Mouse (Mus musculus) kidney, adult 2 months (tissue): ENCODE data around the gene Gad1. TPM values are rescaled to one million over a fixed set of nuclear protein-coding genes. Genes with fewer than 3 reads are reported as not detected.

Source experiments
- DNase-seq: peaks from one replicate; pipeline ENCODE4 v3.0.0; 2021
- H3K27ac ChIP-seq: fragments of 200-500 bp; 2 replicates; pipeline ENCODE4 v1.5.1; 2012; ENCODE audit warnings: low read depth, low read length, control low read depth, inconsistent platforms; ENCODE audit not compliant: insufficient read depth
- H3K27me3 ChIP-seq: fragments of 200-500 bp; replicated peaks from 2 replicates; pipeline ENCODE4 v1.6.1; 2012; ENCODE audit warnings: mild to moderate bottlenecking, moderate library complexity, low read length, inconsistent platforms; ENCODE audit not compliant: control insufficient read depth, insufficient read depth
- H3K36me3 ChIP-seq: fragments of 200-500 bp; 2 replicates; pipeline ENCODE4 v1.6.1; 2012; ENCODE audit warnings: mild to moderate bottlenecking, moderate library complexity, low read length, inconsistent platforms; ENCODE audit not compliant: control insufficient read depth, insufficient read depth
- H3K4me1 ChIP-seq: fragments of 200-500 bp; 2 replicates; pipeline ENCODE4 v1.6.1; 2011; ENCODE audit warnings: low read length; ENCODE audit not compliant: control insufficient read depth, insufficient read depth
- H3K4me3 ChIP-seq: fragments of 200-500 bp; 2 replicates; pipeline ENCODE4 v1.5.1; 2011; ENCODE audit warnings: mild to moderate bottlenecking, low read depth, low read length, control low read depth; ENCODE audit not compliant: insufficient read depth
- CTCF ChIP-seq: fragments of 200-500 bp; conservative IDR thresholded peaks from 2 replicates; pipeline ENCODE4 v1.5.1; 2011; ENCODE audit warnings: low read depth, mild to moderate bottlenecking, control low read depth, low read length, moderate library complexity, mixed read lengths; ENCODE audit not compliant: insufficient read depth, insufficient read length
- POLR2A ChIP-seq: fragments of 200-500 bp; IDR thresholded peaks from one replicate; pipeline ENCODE4 v1.6.1; 2011; ENCODE audit warnings: low read depth, low read length, control low read depth
- WGBS: fragments of 180-500 bp; shearing (Covaris S2); methylation state at CpG from one replicate; pipeline ENCODE4 v1.1.7; 2018; 5-methylcytosine and 5-hydroxymethylcytosine counted together
- polyA plus RNA-seq: library from polyadenylated mRNA; depleted of rRNA; stranded (reverse); fragments of >200 nt; gene quantifications from 2 replicates; pipeline ENCODE4 v1.2.3, GENCODE M21; 2012

Gad1 gene
- polyA plus RNA-seq, 1 experiment: 0.31 TPM

GRCm38 (mm10) chr2:70625761-70626160, 72.9 kb downstream of the Gad1 start:
- Histone ChIP-seq H3K27ac (no peak overlapping the region), H3K4me3 (no peak overlapping the region), H3K36me3 (no peaks in the 10 kb centered on the region), H3K4me1 (no peaks in the 10 kb centered on the region), H3K27me3 (no peaks in the 10 kb centered on the region)
- DNase-seq: no peak
- no peak for TF ChIP-seq POLR2A
- TF ChIP-seq CTCF: no peak
- 56% methylated on average over 7 of the region's 7 CpGs for WGBS

DNA sequence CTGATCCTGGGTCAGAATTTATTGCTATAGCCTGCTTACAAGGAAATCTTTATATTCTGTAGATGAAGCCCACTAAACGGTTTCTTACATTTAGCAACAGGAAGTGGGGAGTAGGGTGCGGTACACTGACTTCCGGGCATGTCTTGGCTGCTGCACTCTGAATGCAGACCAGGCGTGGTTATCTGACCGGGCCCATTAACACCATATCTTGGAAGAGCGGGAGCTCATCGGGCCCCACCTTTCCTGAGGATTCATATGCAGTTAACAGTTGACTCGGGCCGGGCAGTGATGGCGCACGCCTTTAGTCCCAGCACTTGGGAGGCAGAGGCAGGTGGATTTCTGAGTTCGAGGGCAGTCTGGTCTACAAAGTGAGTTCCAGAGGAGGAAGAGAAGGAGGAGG, 75.5 kb downstream of the Gad1 start:
- Histone ChIP-seq H3K36me3 (no peaks in the 10 kb centered on the region), H3K4me3 (no peak overlapping the region), H3K27me3 (no peaks in the 10 kb centered on the region), H3K4me1 (no peaks in the 10 kb centered on the region), H3K27ac (no peak overlapping the region)
- TF ChIP-seq POLR2A (no peak), CTCF (no peak)
- DNase-seq: no peak
- 81% methylated on average over 12 of the region's 12 CpGs for WGBS

- WGBS: 11% methylated on average over 10 of the region's 10 CpGs
- peak; percentile 64 for DNase-seq
- Histone ChIP-seq H3K4me3 (peak overlapping the region; percentile 39; the same call in 1 of the 2 replicates), H3K27me3 (no peaks in the 10 kb centered on the region), H3K27ac (no peak overlapping the region), H3K4me1 (no peaks in the 10 kb centered on the region), H3K36me3 (no peaks in the 10 kb centered on the region)
- TF ChIP-seq POLR2A (no peak), CTCF (no peak)
These were observed 76.5 kb downstream of the Gad1 start for GRCm38 (mm10) chr2:70629339-70629761.

DNA sequence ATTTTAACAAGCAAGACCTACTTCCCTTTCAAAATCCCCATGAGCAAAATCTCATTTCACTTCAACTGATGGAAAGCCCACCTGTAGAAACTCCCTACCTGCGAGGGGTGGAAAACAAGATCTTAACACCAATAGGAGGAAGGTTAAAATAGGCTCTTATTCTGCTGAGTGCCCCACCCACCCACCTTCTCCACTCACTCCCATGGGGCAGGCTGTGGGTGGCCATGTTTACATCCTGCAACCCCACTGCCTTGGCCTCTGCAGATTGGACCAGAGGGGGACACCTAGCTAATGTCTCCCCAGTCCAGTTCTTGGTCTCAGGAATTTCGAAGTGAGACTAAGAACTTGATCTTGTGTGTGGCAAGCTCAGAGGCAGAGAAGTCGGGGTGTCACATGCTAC, 77.0 kb downstream of the Gad1 start:
- no peak for TF ChIP-seq POLR2A
- Histone ChIP-seq H3K27ac (no peak overlapping the region), H3K4me3 (no peak overlapping the region), H3K36me3 (no peaks in the 10 kb centered on the region), H3K4me1 (no peaks in the 10 kb centered on the region), H3K27me3 (no peaks in the 10 kb centered on the region)
- no peak for DNase-seq
- WGBS: 62% methylated on average over 3 of the region's 3 CpGs

- TF ChIP-seq CTCF (no peak), POLR2A (no peak)
- H3K4me1 ChIP-seq: no peaks in the 10 kb centered on the region
- H3K27me3 ChIP-seq: no peaks in the 10 kb centered on the region
- H3K36me3 ChIP-seq: no peaks in the 10 kb centered on the region
- no peak for DNase-seq
- no peak overlapping the region for H3K27ac ChIP-seq
- 92% methylated on average over 1 of the region's 1 CpGs for WGBS
- no peak overlapping the region for H3K4me3 ChIP-seq
These were observed 78.4 kb downstream of the Gad1 start for GRCm38 (mm10) chr2:70631321-70631720.

DNA sequence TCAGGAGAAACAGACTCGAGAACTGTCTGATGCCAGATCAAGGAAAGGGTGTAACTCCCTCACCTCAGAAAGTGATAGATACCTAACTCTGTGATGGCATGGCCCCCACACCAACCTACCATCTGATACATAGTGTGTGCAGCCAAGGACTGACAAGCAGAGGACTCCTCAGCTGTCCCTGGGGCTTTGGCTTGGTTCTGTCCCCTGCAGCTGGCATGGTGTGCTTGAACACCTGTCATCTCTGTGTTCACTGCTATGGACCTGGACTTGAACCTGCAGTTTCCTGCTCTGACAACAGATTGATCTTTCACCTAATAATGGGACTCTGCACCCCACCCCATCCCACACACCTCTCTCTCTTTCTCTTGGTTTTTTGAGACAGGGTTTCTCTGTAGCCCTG, 79.5 kb downstream of the Gad1 start:
- no peaks in the 10 kb centered on the region for H3K36me3 ChIP-seq
- no peak for DNase-seq
- no peaks in the 10 kb centered on the region for H3K4me1 ChIP-seq
- TF ChIP-seq CTCF (no peak), POLR2A (no peak)
- WGBS: 83% methylated on average over 1 of the region's 1 CpGs
- H3K27me3 ChIP-seq: no peaks in the 10 kb centered on the region
- no peak overlapping the region for H3K27ac ChIP-seq
- no peak overlapping the region for H3K4me3 ChIP-seq

DNA sequence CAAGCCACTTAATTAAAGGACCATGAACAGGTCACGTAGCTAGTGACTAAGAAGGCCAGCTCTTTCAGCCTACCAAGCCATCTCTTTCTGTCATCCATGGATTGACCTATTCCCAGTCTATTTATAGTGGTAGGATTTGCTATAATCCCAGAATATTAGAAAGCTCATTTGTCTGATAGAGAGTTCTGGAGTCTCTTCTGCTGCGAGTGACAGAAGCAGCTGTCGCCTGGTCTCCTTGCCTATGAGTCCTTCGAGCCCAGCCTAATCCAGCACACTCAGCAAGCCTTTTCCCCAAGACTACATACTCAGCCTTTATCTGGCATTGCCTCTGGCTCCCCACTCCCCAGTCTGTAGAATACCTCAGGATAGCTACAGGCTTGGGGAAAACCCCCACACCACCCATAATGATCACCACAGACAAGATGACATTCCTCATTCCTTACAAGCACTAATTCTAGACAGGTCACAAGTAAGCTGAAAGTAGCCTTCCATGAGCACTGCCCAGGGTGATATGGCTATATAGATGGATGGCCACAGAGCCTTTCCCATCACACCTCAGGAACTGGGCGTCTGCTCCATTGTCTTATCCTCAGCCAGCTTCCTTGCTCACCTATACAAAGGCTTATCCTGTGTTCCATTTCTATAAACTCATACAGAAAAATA, 81.3 kb downstream of the Gad1 start:
- Histone ChIP-seq H3K27ac (no peak overlapping the region), H3K4me3 (no peak overlapping the region), H3K4me1 (no peaks in the 10 kb centered on the region), H3K36me3 (no peaks in the 10 kb centered on the region), H3K27me3 (no peaks in the 10 kb centered on the region)
- DNase-seq: no peak
- TF ChIP-seq CTCF (no peak), POLR2A (no peak)
- 92% methylated on average over 5 of the region's 5 CpGs for WGBS

DNA sequence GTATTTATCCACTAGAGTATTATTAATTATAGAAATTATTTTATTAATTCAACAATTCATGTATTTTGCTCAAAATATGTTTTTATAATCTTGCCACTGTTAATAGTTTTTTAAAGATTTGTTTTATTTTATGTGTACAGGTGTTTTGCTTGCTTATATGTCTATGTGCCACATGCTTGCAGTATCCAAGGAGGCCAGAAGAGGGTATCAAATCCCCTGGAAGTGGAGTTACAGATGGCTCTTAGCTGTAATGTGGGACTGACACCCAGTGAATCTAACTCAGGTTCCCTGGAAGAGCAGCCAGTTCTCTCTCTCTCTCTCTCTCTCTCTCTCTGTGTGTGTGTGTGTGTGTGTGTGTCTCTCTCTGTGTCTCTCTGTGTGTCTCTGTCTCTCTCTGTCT, 88.1 kb downstream of the Gad1 start:
- Histone ChIP-seq H3K36me3 (no peaks in the 10 kb centered on the region), H3K4me3 (no peak overlapping the region), H3K27ac (no peak overlapping the region), H3K27me3 (no peaks in the 10 kb centered on the region), H3K4me1 (no peaks in the 10 kb centered on the region)
- no peak for DNase-seq
- TF ChIP-seq POLR2A: no peak
- no peak for TF ChIP-seq CTCF
